Mouse (Mus musculus): ENCODE results near the gene Cldn34a.

GRCm38 (mm10) chrX:152545736-152546135 lies 17.4 kb upstream of the Cldn34a start:
- no peak for TF ChIP-seq CTCF (conservative IDR thresholded peaks at IDR 0.05; ENCODE audit: insufficient read depth, insufficient read length, low read depth, low read length)
- TF ChIP-seq POLR2A (IDR thresholded peaks at IDR 0.05; ENCODE audit: low read depth, low read length), result no peak
